Mouse (Mus musculus) midbrain, embryonic 10.5 days (tissue): ENCODE measurements around the gene Asphd1. TPM values are rescaled to one million over a fixed set of nuclear protein-coding genes. Genes with fewer than 3 reads are reported as not detected.
"Not testable (repeated sequence)": the region's sequence is repeated elsewhere in the genome, so short reads cannot be mapped to it uniquely, and the experiment has no call there.

Experiments
- DNase-seq: peaks from one replicate; pipeline ENCODE4 v3.0.0-alpha.2; 2017; ENCODE audit warnings: low spot score
- H3K27ac ChIP-seq: fragments of 300-500 bp; sonication (generic); replicated peaks from 2 replicates; pipeline ENCODE4 v1.5.1; 2016; ENCODE audit warnings: mild to moderate bottlenecking
- H3K27me3 ChIP-seq: fragments of 300-500 bp; sonication (generic); 2 replicates; pipeline ENCODE4 v1.6.1; 2016; ENCODE audit warnings: low read depth, mild to moderate bottlenecking; ENCODE audit not compliant: poor library complexity, severe bottlenecking
- H3K36me3 ChIP-seq: fragments of 300-500 bp; sonication (generic); 2 replicates; pipeline ENCODE4 v1.6.1; 2016; ENCODE audit warnings: mild to moderate bottlenecking, moderate library complexity
- H3K4me1 ChIP-seq: fragments of 300-500 bp; sonication (generic); 2 replicates; pipeline ENCODE4 v1.6.1; 2016
- H3K4me3 ChIP-seq: fragments of 300-500 bp; sonication (generic); 2 replicates; pipeline ENCODE4 v1.5.1; 2016; ENCODE audit warnings: mild to moderate bottlenecking, moderate library complexity
- H3K9me3 ChIP-seq: fragments of 300-500 bp; sonication (generic); replicated peaks from 2 replicates; pipeline ENCODE4 v1.6.1; 2016; ENCODE audit warnings: mild to moderate bottlenecking
- WGBS: fragments of 180-500 bp; shearing (Covaris S2); methylation state at CpG from one replicate; pipeline ENCODE4 v1.1.7; 2016; 5-methylcytosine and 5-hydroxymethylcytosine counted together
- polyA plus RNA-seq: library from polyadenylated mRNA; unstranded; fragments of >200 nt; fragmentation: Nextera tagmentation; extraction: Ambion mirVana; gene quantifications from 2 replicates; pipeline ENCODE4 v1.2.1, GENCODE M21; 2016

Asphd1 gene
- polyA plus RNA-seq, 1 experiment from 2014 or later, result 0.25 TPM

GRCm38 (mm10) chr7:126946530-126946929, 2.9 kb downstream of the Asphd1 start:
- Histone ChIP-seq H3K27ac (no peak overlapping the region), H3K4me1 (peaks cover 35% of the 10 kb centered on the region), H3K4me3 (no peak overlapping the region), H3K9me3 (no peaks in the 10 kb centered on the region), H3K27me3 (peaks cover 34% of the 10 kb centered on the region), H3K36me3 (peaks cover 42% of the 10 kb centered on the region)
- DNase-seq, result peak; percentile 31
- 40% methylated on average over 3 of the region's 3 CpGs for WGBS

GRCm38 (mm10) chr7:126941801-126942200, 7.6 kb downstream of the Asphd1 start:
- no peaks in the 10 kb centered on the region; the same call in 1 of the 2 replicates for H3K9me3 ChIP-seq
- DNase-seq, result no peak
- H3K36me3 ChIP-seq, result peaks cover 61% of the 10 kb centered on the region
- H3K27ac ChIP-seq, result peak overlapping the region; percentile 55; the same call in 1 of the 2 replicates
- peaks cover 12% of the 10 kb centered on the region for H3K4me1 ChIP-seq
- no peaks in the 10 kb centered on the region for H3K27me3 ChIP-seq
- H3K4me3 ChIP-seq, result no peak overlapping the region
- 81% methylated on average over 5 of the region's 5 CpGs for whole genome bisulfite sequencing

- Histone ChIP-seq H3K4me3 (no peak overlapping the region), H3K27ac (peak overlapping the region; percentile 17; the same call in 1 of the 2 replicates), H3K9me3 (no peaks in the 10 kb centered on the region; the same call in 1 of the 2 replicates), H3K4me1 (peaks cover 12% of the 10 kb centered on the region), H3K36me3 (peaks cover 67% of the 10 kb centered on the region), H3K27me3 (no peaks in the 10 kb centered on the region)
- no peak for DNase-seq
- 52% methylated on average over 6 of the region's 6 CpGs for WGBS
Observed at GRCm38 (mm10) chr7:126941171-126941570, 8.2 kb downstream of the Asphd1 start.

- no peak for DNase-seq
- Histone ChIP-seq H3K9me3 (no peaks in the 10 kb centered on the region; the same call in 1 of the 2 replicates), H3K27ac (no peak overlapping the region), H3K27me3 (no peaks in the 10 kb centered on the region), H3K4me3 (no peak overlapping the region), H3K4me1 (peaks cover 24% of the 10 kb centered on the region), H3K36me3 (peaks cover 71% of the 10 kb centered on the region)
- 91% methylated on average over 2 of the region's 2 CpGs for WGBS
Observed at GRCm38 (mm10) chr7:126932652-126933051, 16.7 kb downstream of the Asphd1 start.

GRCm38 (mm10) chr7:126929046-126929445, 20.3 kb downstream of the Asphd1 start:
- WGBS, result 0% methylated on average over 27 of the region's 27 CpGs
- no peak for DNase-seq
- Histone ChIP-seq H3K4me1 (peaks cover 28% of the 10 kb centered on the region), H3K27me3 (no peaks in the 10 kb centered on the region), H3K36me3 (peaks cover 37% of the 10 kb centered on the region), H3K9me3 (no peaks in the 10 kb centered on the region), H3K27ac (peak overlapping the region; percentile 88), H3K4me3 (peak overlapping the region; percentile 94)

GRCm38 (mm10) chr7:126928384-126929037, 20.9 kb downstream of the Asphd1 start, which contains the start of gene Kctd13:
Gene Kctd13 (plus strand): TSS chr7:126928879.
- Histone ChIP-seq H3K9me3 (no peaks in the 10 kb centered on the region), H3K4me3 (peak within 1 kb of the TSS; percentile 94), H3K4me1 (peaks cover 33% of the 10 kb centered on the region), H3K36me3 (peaks cover 32% of the 10 kb centered on the region), H3K27ac (peak within 1 kb of the TSS; percentile 88), H3K27me3 (no peaks in the 10 kb centered on the region)
- DNase-seq, result peak; percentile 91
- 5% methylated on average over 56 of the region's 56 CpGs for WGBS

- DNase-seq, result no peak
- Histone ChIP-seq H3K4me3 (no peak overlapping the region), H3K27ac (no peak overlapping the region), H3K9me3 (no peaks in the 10 kb centered on the region), H3K36me3 (peaks cover 11% of the 10 kb centered on the region), H3K4me1 (peaks cover 49% of the 10 kb centered on the region), H3K27me3 (no peaks in the 10 kb centered on the region)
- 62% methylated on average over 3 of the region's 3 CpGs for WGBS
Observed at GRCm38 (mm10) chr7:126926299-126926698, 23.1 kb downstream of the Asphd1 start.

GRCm38 (mm10) chr7:126923999-126924398, 25.4 kb downstream of the Asphd1 start:
- no peak for DNase-seq
- H3K4me3 ChIP-seq, result no peak overlapping the region
- H3K27ac ChIP-seq, result peak overlapping the region; percentile 90
- H3K36me3 ChIP-seq, result no peaks in the 10 kb centered on the region
- H3K27me3 ChIP-seq, result no peaks in the 10 kb centered on the region
- H3K9me3 ChIP-seq, result no peaks in the 10 kb centered on the region
- H3K4me1 ChIP-seq, result peaks cover 44% of the 10 kb centered on the region
- WGBS, result 64% methylated on average over 5 of the region's 5 CpGs

GRCm38 (mm10) chr7:126922624-126923060, 26.7 kb downstream of the Asphd1 start, which contains the start of gene Tmem219:
Gene Tmem219 (minus strand): TSS chr7:126922917.
- Histone ChIP-seq H3K27ac (peak within 1 kb of the TSS; percentile 90), H3K27me3 (no peaks in the 10 kb centered on the region), H3K4me3 (peak within 1 kb of the TSS; percentile 49), H3K36me3 (no peaks in the 10 kb centered on the region), H3K4me1 (peaks cover 37% of the 10 kb centered on the region), H3K9me3 (no peaks in the 10 kb centered on the region)
- WGBS, result 54% methylated on average over 5 of the region's 5 CpGs
- peak; percentile 51 for DNase-seq

- Histone ChIP-seq H3K9me3 (no peaks in the 10 kb centered on the region), H3K27me3 (no peaks in the 10 kb centered on the region), H3K27ac (peak overlapping the region; percentile 90), H3K4me3 (peak overlapping the region; percentile 49), H3K36me3 (no peaks in the 10 kb centered on the region), H3K4me1 (peaks cover 37% of the 10 kb centered on the region)
- DNase-seq, result no peak
- 78% methylated on average over 2 of the region's 2 CpGs for WGBS
Observed at GRCm38 (mm10) chr7:126921563-126921962, 27.8 kb downstream of the Asphd1 start.

GRCm38 (mm10) chr7:126919973-126920372, 29.4 kb downstream of the Asphd1 start:
- WGBS, result 87% methylated on average over 4 of the region's 4 CpGs
- H3K27me3 ChIP-seq, result no peaks in the 10 kb centered on the region; the same call in 1 of the 2 replicates
- H3K36me3 ChIP-seq, result no peaks in the 10 kb centered on the region
- no peaks in the 10 kb centered on the region for H3K9me3 ChIP-seq
- H3K27ac ChIP-seq, result no peak overlapping the region
- H3K4me1 ChIP-seq, result peaks cover 37% of the 10 kb centered on the region
- peak overlapping the region; percentile 20; the same call in 1 of the 2 replicates for H3K4me3 ChIP-seq
- DNase-seq, result no peak

- H3K4me1 ChIP-seq, result peaks cover 28% of the 10 kb centered on the region
- not testable (repeated sequence) for H3K4me3 ChIP-seq, H3K27me3 ChIP-seq, DNase-seq, H3K36me3 ChIP-seq, H3K9me3 ChIP-seq, H3K27ac ChIP-seq
- WGBS, result 65% methylated on average over 4 of the region's 4 CpGs
Observed at GRCm38 (mm10) chr7:126918356-126918755, 31.0 kb downstream of the Asphd1 start.

- Histone ChIP-seq H3K9me3 (no peaks in the 10 kb centered on the region), H3K4me3 (no peak overlapping the region), H3K27me3 (no peaks in the 10 kb centered on the region; the same call in 1 of the 2 replicates), H3K36me3 (peaks cover 8% of the 10 kb centered on the region; the same call in 1 of the 2 replicates), H3K27ac (no peak overlapping the region), H3K4me1 (no peaks in the 10 kb centered on the region)
- DNase-seq, result no peak
- 94% methylated on average over 3 of the region's 3 CpGs for WGBS
Observed at GRCm38 (mm10) chr7:126914844-126915243, 34.5 kb downstream of the Asphd1 start.
